Mouse (Mus musculus) right cerebral cortex, postnatal 25 days (tissue): Measurements from ENCODE around the gene Gdap1l1.
"Not testable (repeated sequence)": the region's sequence is repeated elsewhere in the genome, so short reads cannot be mapped to it uniquely, and the experiment has no call there.

Source experiments
- DNase-seq: peaks from one replicate; pipeline ENCODE4 v3.0.0; 2022

Gene Gdap1l1

DNA sequence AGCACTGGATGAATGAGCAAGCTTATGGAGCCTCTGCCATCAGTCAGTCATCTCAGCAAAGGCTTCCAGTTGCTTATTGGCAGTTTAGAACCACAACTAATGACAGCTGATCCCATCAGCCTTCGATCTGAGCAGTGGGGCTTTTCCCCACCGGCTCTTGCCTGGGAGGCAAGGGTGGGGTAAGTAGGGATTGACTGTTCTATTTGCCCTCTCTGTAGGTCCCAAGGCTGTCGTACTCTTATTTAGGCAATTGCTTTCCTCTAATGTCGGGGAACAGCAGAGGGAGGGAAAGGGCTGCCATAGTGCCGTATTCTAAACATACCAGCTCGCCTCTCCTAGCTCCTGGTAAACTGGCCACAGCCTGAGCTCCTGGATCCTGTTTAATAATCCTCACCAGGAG, 13.7 kb upstream of the Gdap1l1 start, which contains the start of gene Oser1:
TSS of gene Oser1 (minus strand) at position 101 of the 400 bp plus-strand sequence.
- no peak for DNase-seq

DNA sequence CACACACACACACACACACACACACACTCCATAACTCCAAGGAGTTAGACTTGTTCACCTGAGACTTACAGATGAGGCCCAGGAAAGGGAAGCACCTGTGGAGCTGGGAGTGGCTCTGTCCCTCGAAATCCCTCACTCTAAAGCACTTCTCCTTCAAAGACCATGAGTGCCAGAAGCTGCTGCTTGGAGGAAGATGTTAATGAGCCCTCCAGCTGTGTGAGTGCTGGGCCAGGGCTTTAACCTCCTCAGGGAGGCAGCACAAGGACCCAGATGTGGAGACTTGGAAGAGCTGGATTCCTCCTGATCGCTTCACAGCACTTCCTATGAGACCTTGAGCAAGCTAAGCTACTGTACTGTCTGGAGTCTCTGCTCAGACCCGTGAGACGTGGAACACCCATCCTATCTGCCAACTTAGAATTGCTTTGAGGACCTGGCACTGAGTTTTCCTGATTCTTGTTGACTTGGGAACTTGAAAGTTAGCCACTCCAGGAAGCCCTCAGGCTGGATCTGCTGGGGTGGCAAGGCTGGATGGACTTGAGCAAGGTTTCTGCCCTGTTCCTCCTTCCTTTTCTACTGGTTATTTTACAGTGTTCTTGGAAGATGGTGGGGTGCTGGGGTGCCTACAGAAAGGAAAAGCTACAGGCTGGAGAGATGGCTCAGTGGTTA, 9.8 kb upstream of the Gdap1l1 start:
- DNase-seq: no peak

DNA sequence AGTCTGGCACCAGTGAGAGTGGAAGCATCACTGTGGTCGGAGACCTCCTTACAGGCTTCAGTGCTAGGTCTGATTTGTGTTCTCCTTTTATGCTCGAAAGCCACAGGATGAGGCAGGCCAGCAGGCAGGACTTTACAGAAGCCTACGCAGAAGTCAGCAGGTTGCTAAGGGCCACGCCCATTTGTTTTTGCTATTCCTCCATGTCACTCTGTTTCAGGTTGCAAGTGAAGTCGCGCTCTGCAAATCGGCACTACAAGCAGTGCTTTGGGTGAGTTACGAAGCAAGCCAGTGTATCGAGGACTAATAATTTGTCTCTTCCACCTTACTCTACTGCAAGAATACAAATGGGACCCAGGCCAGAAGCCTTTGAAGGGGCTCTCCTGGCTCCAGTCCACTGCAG, 7.0 kb upstream of the Gdap1l1 start:
- no peak for DNase-seq

DNA sequence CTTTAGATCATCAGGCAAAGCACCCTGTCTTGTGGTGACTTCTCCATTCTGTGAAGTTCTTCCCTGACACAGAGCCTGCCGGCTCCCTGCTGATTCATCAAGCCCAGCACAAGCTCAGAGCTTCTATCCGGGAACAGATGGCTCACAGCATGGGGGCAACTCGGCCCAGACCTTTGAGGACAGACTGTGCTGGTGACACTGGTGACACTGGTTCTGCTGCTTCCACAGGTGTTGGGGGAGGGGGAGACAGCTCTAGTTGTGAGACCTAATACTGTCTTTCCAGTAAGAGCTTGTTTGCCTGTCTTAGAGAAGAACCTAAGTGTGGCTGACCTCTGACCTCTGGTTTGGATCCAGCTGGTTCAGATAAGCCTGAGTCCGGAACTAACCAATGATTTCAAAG, 4.3 kb upstream of the Gdap1l1 start:
- DNase-seq: no peak

DNA sequence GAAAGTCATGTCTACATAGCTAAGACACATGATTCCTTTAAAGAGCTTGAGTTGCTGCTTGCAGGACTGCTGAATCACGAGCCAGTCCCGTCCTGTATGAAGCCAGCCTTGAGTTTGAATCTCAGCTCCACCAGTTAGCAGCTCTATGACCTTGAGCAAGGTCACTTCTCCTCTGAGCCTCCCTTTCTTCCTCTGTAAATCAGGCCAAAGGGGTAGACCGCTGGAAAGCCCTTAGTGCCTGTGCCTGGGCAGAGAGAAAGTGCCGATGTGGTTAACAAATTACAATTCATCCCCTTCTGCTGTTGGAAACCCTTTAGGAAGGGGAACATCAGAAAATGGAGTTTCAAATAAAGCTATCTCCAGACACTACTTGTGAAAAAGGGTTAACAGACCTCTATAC, 476 bp upstream of the Gdap1l1 start:
- no peak for DNase-seq

DNA sequence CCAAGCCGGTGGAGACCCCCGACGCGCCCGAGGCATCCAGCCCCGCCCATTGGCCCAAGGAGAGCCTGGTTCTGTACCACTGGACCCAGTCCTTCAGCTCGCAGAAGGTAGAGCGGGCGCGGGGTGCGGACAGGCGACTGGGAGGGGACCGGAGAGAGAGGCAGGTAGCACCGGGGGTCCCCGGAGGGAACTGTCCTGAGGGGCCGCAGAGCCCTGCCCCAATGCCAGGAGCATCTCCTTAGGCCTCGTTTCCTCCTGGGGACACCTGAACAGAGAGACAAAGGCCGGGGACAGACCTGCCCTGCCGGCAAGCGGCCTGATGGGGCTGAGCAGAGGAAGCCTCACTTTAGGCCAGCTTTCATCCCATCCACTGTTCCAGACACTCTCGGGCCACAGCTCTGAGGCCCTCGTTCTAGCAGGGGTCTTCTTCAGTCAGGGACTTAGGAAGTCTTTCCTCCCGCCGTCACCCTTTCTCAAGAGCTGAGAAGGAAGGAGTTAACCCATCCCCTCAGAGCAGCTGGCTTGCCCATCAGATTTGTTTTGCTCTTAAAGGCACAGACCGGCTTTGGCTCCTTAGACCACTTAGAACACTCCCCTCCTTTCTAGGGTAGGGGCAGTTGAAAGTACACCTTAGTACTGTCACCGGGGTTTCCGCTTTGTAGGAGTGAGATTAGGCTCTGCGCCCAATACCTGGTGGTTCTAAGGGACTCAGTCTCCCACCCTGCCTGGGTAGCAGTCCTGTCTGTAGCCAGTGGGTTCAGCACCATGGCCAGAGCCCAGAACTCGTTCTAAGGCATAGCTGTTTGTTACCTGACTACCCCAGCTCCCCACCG, 559 bp downstream of the Gdap1l1 start:
- peak; percentile 32 for DNase-seq

DNA sequence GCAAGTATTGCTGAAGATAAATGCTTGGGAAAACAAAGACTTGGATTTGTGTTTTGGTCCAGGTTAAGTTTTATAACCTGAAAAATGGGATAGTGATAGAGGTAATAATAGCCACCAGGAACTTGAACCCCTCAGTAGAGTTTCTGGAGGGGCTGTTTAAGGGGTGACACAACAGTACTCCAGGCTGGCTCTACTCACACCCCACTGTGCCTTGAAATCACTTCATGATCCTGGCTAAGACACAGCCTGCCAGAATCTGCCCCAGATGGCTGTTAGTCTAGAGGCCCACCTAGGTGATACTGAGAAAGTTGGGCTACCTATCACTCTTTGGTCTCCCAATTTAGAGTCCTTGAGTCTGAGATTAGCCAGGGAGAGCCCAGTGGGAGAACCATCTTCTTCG, 1.2 kb downstream of the Gdap1l1 start:
- DNase-seq: no peak

DNA sequence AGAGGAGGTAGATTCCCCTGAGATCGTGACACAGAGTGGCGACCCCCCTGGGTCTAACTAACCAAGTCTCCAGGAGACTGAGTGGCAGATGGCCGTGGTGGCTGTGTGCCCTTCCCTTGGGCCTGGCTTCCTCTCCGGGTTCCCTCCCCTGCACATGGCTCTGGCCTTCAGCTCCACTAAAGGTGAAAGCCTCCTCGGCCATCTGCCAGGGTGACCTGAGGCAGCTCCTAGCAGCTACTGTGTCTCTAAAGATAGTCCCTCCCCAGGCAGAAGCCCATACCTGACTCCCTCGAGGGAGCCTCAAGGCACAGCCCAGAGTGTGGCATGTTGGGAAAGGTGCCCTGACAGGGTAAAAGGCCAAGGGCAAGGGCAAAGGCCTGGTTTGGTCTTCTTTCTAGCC, 5.3 kb downstream of the Gdap1l1 start:
- no peak for DNase-seq

DNA sequence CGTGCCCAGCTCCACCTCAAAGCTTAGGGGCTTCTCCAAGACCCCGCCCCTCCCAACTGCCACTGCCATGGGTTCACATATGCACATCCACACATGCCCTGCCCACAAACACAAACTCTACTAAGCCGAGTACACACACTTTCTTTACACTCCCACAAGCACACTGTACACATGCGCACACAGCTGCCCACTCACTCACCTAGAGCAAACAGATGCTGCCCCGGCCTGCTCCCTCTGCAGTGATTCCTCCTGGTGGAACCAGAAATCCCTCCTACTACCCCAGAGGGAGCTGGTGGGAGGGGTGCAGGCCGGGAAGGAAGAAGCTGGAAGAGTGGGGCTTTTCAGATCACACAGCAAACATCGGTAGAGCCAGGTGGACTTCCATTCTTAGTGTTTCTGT, 5.7 kb downstream of the Gdap1l1 start:
- no peak for DNase-seq

DNA sequence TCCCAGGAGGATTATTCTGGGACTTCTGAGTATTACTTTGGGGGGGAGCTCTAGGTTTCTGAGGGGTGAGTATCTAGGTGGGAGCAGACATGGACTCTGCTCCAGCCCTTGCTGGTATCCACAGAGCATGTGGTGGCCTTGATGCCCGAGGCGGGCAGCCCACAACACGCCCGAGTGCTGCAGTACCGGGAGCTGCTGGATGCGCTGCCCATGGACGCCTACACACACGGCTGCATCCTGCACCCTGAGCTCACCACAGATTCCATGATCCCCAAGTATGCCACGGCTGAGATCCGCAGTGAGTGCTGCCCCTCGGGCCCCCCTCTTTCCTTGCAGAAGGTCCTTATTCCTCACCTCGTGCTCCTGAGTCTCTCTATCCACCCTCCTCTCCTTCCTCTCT, 9.1 kb downstream of the Gdap1l1 start:
- DNase-seq: no peak

DNA sequence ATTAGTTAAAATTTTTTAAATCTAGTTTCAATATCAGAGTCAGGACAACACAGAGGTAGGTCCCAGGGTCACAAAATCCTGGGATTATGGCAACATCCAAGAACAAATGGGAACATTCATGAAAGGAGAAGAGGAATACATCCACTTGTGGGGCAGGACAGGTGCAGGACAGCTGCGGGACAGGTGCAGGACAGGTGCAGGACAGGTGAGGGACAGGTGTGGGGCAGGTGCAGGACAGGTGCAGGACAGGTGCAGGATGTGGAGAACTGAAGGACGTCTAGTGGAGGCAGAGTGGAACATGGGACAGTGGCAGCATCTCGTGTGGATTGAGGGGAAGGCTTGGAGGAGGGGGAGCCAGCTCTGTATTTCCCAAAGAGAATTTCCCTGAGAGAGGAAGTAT, 11.0 kb downstream of the Gdap1l1 start:
- no peak for DNase-seq

DNA sequence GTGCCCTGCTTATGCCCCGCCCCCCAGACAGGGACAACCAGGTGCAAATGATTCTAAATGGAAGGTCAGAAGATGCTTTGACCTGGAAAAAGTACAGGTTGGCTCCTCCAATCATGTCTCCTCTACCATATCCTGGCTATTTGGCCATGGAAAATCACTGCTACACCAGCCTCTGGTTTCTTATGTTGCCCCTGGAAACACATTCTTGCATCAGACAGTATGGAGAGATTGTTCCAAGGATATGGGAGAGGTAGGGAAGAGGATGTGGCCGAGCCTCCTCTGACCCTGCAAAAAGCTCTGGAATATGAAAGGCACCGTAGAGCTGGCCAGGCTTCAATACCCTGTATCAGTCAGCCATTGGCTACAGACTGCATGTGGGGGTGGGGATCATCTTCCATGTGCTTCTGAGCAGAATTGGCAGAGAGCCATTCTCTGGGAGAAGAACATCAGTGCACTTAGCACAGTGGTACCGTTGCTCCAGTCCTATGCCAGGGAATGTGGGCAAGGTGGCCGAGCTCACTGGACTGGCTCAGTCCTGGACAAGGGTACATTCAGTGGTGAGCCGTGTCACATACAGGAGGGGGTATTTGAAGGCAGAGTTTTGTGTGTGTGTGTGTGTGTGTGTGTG, 12.5 kb downstream of the Gdap1l1 start:
- peak; percentile 39 for DNase-seq

DNA sequence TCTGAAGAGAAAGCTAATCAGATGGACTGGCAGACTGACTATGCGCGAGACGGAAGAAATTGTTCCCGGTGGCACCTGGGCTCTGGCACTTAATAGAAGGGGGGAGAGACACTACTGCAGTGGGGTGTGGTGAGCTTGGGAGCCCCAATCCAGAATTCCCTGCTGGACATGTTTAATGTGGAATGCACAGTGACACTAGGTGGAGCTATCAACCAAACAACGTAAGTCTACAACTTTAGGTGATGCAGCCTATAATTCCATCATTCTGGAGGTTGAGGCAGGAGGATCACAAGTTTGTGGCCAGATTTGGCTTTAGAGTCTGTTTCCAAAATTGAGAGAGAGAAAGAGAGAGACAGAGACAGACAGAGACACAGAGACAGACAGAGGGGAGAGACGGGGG, 14.5 kb downstream of the Gdap1l1 start:
- no peak for DNase-seq

DNA sequence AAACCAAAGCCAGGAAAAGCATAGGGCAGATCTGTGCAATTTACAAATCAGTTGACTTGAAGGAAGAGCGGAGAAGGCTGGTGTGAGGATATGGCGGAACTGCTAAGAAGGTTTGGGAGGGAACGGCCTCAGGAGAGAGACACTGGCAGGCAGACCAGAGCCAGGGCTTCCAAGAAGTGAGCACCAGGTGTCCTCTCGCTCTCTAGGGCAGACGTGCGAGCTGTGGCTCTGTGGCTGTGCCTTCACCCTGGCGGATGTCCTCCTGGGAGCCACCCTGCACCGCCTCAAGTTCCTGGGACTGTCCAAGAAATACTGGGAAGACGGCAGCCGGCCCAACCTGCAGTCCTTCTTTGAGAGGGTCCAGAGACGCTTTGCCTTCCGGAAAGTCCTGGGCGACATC, 15.1 kb downstream of the Gdap1l1 start:
- no peak for DNase-seq

DNA sequence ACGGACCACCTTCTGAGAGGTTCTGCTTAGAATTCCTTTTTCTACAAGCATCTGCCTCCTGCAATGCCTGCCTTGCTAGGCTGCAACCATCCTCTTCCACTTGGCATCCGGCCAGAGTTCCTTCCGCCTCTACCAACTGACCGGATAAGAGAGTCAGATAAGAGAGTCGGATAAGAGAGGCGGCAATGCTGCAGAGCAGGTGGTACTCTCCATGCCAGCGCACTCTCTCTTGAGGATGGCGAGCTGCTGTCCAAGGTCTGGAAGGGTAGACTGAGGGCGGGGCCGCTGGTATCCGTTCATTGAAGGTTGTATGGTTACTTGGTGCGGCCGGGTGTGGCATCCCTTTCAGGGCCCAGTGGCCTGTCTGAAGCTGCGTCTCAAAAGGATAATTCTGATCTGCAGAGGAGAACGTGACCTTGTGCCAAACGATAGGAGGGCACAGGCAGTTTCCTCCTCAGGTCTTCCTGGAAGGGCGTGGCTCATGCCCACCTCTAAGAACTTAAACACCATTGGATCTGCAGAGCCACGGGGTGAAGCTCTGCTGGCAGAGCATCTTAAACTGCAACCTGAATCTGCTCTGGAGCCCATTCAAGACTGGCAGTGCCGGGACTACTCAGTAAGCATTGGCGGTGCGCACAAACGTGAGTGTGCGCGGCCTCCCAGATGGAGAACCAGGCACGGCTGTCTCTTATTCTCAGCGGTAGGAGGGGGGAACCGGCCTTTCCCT, 20.4 kb downstream of the Gdap1l1 start:
- no peak for DNase-seq

DNA sequence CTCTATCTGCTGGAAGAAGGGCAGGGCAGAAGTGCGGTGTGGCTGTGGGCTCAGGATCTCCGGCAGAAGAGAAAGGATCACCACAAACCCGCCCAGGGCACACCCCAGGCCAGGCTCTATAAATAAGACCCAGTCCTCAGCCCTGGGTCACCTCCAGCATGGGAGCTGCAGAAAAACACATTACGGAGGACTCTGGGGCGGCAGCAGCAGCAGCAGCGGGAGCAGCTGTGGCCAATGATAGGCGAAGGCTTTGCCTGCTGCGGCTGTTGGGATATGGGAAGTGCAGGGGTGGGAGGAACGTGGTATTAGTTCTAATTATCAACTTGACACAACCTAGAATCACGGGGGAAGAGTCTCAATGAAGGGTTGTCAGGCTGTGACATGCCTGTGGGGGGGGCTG, 21.1 kb downstream of the Gdap1l1 start:
- DNase-seq: no peak

DNA sequence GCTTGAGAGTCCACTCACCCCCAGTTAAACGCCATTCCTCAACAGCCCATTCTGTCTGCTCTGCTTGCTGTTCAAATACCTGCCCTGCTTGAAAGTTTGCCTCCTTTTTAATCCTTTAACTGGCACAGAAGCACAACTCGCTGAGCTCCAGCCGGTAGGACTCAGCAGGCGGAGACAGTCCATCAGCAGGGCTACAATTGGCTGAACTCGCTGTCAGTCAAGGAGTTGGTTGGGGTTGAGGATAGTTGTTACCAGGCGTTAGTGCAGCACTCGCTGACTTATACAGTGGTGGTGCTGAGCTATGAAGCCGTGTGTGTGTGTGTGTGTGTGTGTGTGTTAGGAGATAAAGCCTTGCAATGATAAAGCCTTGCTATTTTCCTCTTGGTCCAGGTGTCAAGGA, 22.3 kb downstream of the Gdap1l1 start:
- no peak for DNase-seq

DNA sequence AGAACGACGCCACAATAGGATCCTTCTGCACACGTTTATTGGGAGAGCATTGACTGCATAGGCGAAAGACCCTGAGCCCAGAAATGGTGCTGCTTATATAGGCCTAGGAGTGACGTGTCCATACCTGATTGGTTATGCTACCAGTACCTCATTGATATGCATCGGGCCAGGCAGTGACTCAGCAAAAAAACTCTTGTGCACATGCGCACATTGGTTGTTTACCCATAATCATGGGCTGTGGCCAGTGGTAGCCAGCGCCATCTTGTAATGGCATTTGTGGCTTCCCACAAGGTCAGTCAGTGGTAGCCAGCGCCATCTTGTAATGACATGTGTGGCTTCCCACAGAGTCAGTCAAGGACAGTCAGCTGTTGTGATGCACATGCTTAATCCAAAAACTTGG, 23.0 kb downstream of the Gdap1l1 start:
- not testable (repeated sequence) for DNase-seq

DNA sequence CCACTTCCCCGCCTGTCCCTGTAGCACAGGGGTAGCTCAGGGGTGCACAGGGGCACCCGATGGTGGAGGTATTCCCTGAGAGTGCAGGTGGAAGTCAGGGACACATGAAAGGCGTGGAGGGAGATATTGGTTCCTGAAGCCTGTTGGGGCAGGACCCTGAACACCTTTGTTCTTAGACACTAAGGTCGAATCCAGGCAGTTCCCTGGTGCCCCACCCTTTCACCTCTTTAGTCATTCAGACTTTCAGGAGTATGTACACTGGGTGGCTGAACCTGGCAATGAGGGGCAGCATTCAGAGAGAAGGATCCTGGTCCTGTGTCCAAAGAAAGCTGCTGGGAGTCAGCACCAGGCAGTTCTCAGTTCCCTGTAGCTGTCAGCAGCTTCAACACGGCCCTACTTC, 24.1 kb downstream of the Gdap1l1 start:
- no peak for DNase-seq

DNA sequence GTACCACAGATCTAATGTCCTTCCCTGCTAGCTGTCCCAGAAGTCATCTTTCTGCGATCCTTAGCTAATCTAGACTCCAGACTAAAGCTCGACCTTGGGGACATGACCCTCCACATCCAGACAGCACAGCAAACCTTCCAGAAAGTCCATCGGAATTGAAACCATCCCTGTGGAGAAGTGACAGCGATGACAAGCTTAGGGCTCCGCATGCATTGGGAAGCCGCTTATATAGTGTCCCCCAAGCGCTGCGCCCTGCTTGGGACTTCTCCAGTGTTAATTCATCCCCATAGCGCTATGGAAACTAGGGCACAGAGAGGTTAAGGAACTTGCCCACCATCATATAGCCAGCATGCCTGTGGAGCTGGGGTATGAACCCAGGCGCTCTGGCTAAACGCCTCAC, 24.5 kb downstream of the Gdap1l1 start:
- DNase-seq: no peak

DNA sequence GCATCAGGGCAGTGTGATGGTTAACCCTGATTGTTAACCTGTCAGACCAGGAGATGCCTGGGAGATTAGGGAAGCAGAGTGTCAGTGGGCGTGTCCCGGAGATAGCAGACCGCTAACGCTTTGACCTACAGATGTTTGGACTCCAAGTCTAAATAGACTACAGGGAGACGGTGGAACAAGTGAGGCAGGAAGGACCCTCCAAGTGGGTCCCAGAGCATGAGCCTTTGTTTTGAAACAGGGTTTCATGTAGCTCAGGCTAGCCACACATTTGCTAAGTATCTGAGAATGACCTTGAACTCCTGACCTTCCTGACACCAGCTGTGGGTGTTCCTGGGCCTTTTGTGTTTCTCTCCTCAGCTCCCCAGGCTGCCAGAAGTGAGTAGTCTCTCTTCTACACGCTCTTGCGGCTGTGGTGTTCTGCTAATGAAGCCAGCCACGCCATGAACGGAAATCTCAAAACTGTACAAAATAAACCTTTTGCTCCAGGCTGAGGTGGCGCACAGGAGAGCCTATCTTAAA, 25.0 kb downstream of the Gdap1l1 start:
- DNase-seq: no peak

DNA sequence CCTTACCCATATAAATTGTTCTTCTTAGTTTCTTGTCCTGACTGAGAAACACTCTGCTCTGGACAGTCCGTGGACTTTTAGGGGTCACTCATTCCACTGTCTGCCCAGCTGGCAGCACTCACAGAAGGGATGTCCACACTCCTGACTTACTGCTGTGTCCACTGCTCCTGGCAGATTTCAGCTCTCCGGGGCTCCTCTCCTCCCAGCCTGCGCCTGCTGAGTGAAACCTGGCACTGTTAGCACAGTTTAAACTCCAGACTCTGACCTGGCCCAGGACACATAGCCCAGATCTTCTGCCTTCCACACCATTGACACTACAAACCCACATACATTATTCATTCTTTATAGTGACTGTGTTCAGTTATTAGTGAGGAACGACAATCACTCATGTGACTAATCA, 25.7 kb downstream of the Gdap1l1 start:
- DNase-seq: no peak

DNA sequence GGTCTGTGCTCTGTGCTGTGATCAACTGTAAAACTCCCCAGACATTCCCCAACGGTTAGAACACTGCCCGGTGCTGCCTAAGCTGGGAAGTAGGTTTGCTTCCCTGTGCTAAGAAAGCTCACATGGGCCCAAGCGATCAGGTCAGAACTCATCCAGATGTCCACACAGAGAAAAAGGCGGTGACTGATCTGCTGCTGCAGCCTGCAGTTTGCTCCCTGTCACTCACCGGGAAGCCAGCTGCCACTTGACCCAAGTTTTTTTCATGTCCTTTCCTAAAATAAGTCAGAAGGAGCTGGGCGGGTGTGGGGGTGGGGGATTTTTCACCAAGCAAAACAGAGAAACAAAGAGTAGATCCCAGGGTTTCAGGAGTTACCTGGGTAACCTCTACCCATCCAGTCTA, 26.3 kb downstream of the Gdap1l1 start:
- no peak for DNase-seq
